Mouse (Mus musculus) layer of hippocampus, adult 9-10 months (tissue): ENCODE data around the gene Arntl2.

Source experiments
- DNase-seq: peaks from one replicate; pipeline ENCODE4 v3.0.0; 2022; ENCODE audit warnings: low spot score

Arntl2 gene

GRCm38 (mm10) chr6:146781566-146781965 is 14.3 kb upstream of the Arntl2 start:
- no peak for DNase-seq

- DNase-seq, result no peak
These were observed 2.3 kb upstream of the Arntl2 start for GRCm38 (mm10) chr6:146793527-146793926.

- no peak for DNase-seq
These were observed 510 bp upstream of the Arntl2 start for GRCm38 (mm10) chr6:146795166-146795923.

- no peak for DNase-seq
These were observed 1.6 kb downstream of the Arntl2 start for GRCm38 (mm10) chr6:146797446-146797845.

GRCm38 (mm10) chr6:146809991-146810390 is 14.1 kb downstream of the Arntl2 start:
- no peak for DNase-seq

- DNase-seq, result no peak
These were observed 17.2 kb downstream of the Arntl2 start for GRCm38 (mm10) chr6:146813007-146813406.

- DNase-seq, result no peak
These were observed 24.5 kb downstream of the Arntl2 start for GRCm38 (mm10) chr6:146820177-146820965.

- no peak for DNase-seq
These were observed 26.1 kb downstream of the Arntl2 start for GRCm38 (mm10) chr6:146821958-146822357.

- DNase-seq, result peak; percentile 18
These were observed 29.1 kb downstream of the Arntl2 start for GRCm38 (mm10) chr6:146824727-146825486.

GRCm38 (mm10) chr6:146825487-146825773 is 29.6 kb downstream of the Arntl2 start:
- DNase-seq, result no peak

GRCm38 (mm10) chr6:146831320-146831719 is 35.5 kb downstream of the Arntl2 start:
- DNase-seq, result no peak

- peak; percentile 22 for DNase-seq
These were observed 37.8 kb downstream of the Arntl2 start for GRCm38 (mm10) chr6:146833485-146834314.

- DNase-seq, result no peak
These were observed 38.5 kb downstream of the Arntl2 start for GRCm38 (mm10) chr6:146834342-146834741.

- no peak for DNase-seq
These were observed 39.9 kb downstream of the Arntl2 start for GRCm38 (mm10) chr6:146835784-146836183.

GRCm38 (mm10) chr6:146837316-146837715 is 41.5 kb downstream of the Arntl2 start:
- DNase-seq, result no peak

GRCm38 (mm10) chr6:146838366-146838765 is 42.5 kb downstream of the Arntl2 start:
- DNase-seq, result no peak

- DNase-seq, result no peak
These were observed 43.0 kb downstream of the Arntl2 start for GRCm38 (mm10) chr6:146838863-146839262.

- no peak for DNase-seq
These were observed 49.0 kb downstream of the Arntl2 start for GRCm38 (mm10) chr6:146844867-146845266.

- DNase-seq, result no peak
These were observed 49.5 kb downstream of the Arntl2 start for GRCm38 (mm10) chr6:146845347-146845746.

GRCm38 (mm10) chr6:146845961-146846750 is 50.3 kb downstream of the Arntl2 start:
- DNase-seq, result no peak

GRCm38 (mm10) chr6:146847402-146847801 is 51.5 kb downstream of the Arntl2 start:
- DNase-seq, result no peak
